Mouse (Mus musculus): ENCODE measurements around the gene Card19.
A peak's percentile ranks its signal among the peaks of the same experiment; 100 is the strongest.

Card19 gene

GRCm38 (mm10) chr13:49215504-49216219 lies at the start of gene Card19:
Gene Card19 (minus strand): TSS chr13:49216037.
- peak; percentile 92 for DNase-seq

GRCm38 (mm10) chr13:49260036-49260722 lies 44.3 kb upstream of the Card19 start:
- no peak for DNase-seq

DNA sequence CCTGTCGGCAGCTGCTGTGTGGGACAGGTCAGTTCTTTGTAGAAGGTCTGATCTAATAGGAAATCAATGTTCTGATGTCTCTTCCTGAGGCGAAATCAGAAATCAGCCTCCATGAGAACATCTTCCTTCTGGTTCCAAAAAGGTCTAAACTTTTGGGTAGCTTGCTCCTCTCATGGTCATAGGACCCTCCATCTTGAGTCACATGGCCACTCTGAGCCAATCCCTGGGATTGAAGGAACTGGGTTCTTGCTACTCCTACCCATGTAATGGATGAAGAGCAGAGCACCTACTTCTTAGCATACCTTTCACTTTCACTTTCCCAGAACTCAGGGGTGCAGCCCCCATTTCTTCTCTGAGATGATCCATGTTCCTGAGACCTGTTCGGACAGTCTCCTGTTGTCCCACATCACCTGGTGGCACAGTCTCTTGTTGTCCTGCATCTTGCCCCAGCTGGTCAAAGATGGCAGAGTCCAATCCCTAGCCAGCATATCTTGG lies 42.0 kb upstream of the Card19 start:
- DNase-seq = no peak

DNA sequence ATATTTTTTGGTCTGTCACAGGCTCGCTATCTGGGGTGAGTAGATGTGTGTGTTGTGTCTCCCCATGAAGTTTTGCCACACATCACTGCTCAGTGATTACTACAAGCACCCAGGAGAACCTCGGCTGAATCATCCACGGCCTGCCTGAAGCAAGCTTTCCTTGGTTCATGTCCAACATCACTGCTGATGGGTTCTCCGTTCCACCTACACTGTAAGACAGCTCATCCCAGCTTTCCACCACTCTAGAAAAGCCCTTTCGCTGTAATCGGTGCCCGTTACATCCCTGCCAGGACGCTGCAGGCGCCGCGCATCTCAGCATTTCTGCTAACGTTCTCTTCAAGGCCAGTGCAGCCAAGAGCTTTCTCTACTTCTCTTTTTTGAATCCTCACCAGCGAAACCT lies 36.9 kb upstream of the Card19 start:
- no peak for DNase-seq

GRCm38 (mm10) chr13:49252113-49252512 lies 36.3 kb upstream of the Card19 start:
- DNase-seq = no peak

DNA sequence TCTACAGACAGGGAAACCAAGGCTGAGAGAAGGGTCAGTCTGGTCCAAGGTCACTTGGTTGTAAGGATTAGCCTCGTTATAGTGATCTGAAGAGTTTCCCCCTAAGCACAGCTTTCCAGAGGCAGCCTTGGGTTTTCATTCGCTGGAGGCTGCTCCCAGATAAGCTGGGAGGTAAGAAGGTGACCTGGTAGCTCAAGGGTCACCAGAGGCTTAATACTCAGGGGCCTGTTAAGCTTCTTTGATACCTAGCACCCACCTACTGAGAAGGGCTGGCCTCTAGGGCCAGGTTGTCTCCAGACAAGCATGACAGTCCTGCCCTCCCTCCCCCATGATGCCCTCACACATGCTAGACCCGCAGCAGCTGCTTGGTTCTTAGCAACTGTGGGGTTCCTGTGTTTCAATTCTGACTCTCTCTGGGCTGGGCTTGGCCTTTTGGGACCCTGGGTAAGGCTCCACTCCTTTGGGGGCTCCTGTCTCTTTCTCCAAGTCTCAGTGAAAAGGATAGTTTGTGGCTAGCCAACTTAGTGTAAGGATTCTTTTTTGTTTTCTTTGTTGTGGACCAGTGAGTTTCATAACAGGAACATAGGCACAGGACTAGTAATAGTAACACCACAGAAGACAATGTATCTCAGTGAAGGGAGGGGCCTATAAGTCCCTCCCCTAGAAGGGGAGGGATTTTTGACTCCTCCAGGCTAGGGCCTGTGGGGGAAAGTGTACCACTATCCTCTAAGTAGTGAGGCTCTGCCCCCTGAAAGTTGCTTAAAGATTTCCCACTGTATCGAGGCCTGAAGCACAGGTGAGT lies 35.1 kb upstream of the Card19 start:
- no peak for DNase-seq

- no peak for DNase-seq
Observed at GRCm38 (mm10) chr13:49249634-49250033, 33.8 kb upstream of the Card19 start.

- DNase-seq = no peak
Observed at GRCm38 (mm10) chr13:49248923-49249322, 33.1 kb upstream of the Card19 start.

DNA sequence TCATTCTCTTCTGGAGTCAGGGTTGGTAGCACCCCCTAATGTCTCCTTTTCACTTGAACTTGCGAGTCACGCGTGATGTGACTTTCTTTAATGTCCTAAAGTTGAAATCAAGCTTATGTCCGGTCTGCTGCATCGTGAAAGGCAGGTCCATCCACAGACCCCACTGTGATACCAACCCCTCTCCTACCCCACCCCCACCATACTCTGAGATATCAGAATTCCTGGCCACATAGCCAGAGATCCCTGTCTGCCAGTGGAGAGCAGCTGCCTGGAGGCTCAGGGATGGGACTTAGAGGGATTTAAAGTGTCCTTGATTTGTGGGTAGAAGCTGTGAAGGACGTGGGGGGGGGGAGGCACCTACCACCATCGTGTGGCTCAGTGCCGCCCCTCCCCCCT lies 32.6 kb upstream of the Card19 start, which contains the start of gene Susd3:
Susd3 (minus strand) TSS at position 240 of the 396 bp plus-strand sequence.
- DNase-seq = no peak

DNA sequence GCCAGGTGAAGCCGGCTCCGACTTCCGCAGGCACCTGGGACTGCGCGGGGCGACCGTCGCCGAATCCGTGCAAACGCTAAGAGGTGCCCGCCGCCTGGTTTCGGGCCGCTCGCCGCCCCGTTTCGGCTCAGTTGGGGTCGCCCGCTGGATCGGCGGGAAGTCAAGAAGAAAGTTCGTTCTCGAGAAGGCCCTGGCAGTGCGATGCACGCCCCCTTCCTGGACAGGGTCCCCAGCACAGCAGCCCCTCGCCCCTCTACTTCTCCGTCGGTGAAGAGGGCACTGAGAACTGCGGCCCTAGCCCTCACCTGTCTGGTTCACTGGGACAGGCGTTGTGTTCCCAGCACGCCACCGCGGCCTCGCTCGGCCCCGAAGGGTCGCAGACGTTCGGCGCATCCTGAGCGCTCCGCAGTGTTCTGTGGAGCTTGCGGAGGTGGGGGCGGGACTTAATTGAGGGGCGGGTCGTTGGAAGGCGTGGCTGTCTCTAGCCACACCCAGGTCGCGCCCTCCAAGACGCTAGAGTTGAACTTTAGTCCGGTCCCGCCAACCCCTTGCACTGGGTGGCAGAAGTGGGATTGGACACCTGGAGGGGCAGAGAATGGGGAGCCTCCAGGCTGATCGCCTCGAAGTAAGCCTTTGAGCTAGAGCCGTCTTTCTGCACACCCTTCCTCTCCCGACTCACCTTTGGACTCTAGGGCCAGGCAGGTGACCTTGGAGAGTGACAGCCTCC lies 32.1 kb upstream of the Card19 start:
- no peak for DNase-seq

- DNase-seq = no peak
Observed at GRCm38 (mm10) chr13:49247232-49247739, 31.4 kb upstream of the Card19 start.

DNA sequence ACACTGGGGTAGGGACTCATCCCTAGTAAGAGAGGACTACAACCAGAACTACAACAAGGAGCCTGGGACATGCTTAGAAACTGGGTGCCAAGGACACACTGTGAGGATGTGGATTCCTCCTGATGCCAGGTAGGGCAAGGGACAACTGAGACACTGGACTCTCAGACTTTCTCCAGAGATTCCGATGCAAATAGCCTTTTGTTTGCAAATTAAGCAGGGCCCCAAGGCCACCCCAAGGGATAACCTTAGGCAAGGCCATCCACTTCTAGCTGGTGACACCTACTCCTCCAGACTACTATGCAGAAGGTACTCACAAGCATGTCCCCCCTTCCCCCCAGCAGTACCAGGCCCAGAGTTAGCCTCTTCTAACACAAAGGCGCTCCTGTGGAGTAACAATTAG lies 30.8 kb upstream of the Card19 start:
- no peak for DNase-seq

- DNase-seq = no peak
Observed at GRCm38 (mm10) chr13:49246011-49246410, 30.2 kb upstream of the Card19 start.

DNA sequence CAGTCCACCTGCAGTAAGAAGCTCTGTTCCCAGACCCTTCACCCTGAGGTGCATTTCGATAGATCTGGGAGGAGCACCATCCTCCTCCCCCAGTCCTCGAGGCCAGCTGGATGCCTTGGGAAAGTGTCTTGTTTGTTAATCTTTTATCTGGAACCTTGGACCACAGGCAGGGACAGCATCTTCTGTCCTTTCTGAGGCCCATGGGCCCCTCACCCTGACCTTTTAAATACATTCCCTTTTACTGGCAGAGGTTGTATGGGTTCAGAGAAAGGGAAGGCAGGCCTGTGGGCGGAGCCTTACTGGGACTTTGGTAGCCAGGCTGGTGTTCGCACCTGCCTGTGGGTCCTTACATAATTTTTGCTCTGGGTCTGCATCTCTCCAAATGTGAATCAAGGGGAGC lies 29.4 kb upstream of the Card19 start:
- no peak for DNase-seq

DNA sequence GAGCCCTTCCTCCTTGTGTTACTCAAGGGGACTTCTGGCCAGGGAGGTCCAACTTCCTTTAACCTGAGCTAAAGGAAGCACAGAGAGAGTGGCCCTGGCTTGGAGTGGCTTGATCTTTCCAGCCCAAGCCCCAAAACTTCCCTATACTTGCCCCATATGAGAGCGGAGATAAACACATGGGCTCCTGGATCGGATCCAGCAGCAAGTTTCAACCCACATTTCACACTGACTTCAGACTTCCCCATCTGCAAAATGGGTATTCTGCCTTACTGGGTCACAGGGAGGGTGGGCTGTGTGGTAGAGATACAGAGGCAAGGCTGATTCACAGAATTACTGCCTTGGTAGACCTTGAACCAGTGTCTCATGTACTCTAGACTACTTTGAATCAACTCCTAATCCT lies 27.7 kb upstream of the Card19 start:
- DNase-seq = no peak

DNA sequence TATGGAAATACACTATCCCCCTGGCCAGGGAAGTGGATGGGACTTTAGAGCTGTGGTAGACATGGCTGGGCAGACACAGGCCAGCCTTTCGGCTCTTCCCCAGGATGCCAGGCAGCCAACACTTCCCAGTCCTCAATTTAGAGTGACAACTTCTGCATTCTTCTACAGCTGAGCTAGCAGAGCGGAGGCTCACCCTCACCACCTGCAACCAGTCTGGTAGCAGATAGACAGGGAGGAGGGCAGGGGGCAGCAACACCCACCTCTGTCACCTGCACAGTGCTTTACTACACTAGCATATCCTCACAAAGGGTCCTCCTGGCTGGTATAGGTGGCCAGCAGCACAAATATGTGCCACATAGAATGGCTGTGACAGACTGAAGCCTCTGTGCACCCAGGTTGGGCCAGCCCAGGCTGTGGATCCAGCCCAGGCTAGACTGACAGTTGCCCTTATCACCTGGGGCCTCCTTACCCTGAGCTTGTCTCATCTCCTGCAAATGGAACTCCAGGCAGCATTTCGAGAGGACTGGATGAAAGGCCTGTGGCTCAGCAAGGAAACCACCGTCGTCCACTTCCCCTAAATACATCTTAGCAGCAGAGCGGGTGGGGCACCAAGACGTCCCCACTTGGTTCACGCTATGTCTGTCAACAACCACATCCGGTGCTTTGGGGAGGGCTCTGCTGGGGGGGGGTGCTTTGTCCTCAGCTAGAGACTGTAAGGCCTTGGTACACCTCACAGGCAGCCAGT lies 26.7 kb upstream of the Card19 start:
- DNase-seq = no peak

GRCm38 (mm10) chr13:49238737-49239136 lies 22.9 kb upstream of the Card19 start:
- DNase-seq = no peak

- DNase-seq = no peak
Observed at GRCm38 (mm10) chr13:49237617-49238016, 21.8 kb upstream of the Card19 start.

GRCm38 (mm10) chr13:49234711-49235110 lies 18.9 kb upstream of the Card19 start:
- no peak for DNase-seq

DNA sequence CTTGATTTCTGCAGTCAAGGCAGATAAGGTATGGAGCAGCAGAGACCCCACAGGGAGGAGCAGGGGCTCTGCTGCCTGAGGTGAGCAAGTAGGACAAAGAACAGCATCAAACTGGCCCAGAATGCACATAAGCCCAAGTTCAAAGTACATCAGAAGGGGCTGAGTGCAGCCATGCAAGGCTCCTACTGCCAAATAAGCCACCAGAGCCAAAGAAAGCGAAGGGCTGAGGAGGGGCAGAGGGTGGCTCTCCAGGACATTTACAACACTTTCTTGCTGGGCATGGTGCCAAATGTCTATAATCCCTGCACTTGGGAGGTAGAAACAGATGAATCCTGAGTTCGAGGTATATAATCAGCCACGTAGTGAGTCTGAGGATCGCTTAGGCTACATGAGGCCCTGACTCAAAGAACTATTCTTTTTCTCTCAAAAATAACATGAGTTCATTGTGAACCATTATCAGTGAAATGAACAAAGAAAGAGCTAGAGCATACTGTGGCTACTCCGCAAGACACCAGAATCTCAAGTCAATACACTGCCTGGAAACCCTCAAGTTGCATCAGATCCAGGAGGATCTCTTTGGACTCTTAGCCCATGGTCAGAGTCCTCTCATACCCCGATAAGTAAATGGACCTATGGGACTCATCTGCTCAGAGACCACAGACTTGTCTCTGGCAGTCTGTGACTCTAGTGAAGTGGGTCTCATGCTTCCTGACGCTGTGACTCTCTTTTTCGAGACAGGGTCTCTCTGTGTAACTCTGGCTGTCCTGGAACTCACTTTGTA lies 18.1 kb upstream of the Card19 start:
- no peak for DNase-seq

DNA sequence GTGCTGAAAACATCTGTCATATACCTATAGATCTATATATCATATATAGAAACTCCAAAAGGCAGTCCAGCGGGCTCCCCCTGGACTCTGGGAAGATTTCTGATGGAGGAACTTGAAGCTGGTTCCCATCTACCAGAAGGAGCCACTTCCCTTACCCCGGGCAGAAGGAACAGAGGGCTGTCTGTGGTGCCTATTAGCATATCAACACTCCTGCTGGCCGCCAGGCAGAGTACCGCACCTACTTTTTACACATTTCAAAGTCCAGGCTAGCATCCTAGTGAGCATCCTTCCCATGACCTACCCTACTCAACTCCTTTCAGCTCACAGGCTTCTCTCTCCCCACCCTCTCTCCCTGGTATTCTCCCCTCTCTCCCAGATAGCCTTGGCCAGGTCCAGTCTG lies 9.8 kb upstream of the Card19 start:
- no peak for DNase-seq

Data from cerebellum, adult 9-10 months (tissue).